Mouse (Mus musculus) hindbrain, embryonic 11.5 days (tissue): ENCODE measurements at regions not wholly inside any gene's neighbourhood (a gene's known extent, or its start where the extent isn't known, plus 50 kb on each side); places are given as distances from the start of the nearest gene placed in this dataset.

ENCODE experiments used
- ATAC-seq: fragments of 200-750 bp; cut with Nextera tagmentation; 2 replicates; pipeline ENCODE4 v1.8.0; 2017; ENCODE audit warnings: mild to moderate bottlenecking, moderate TSS enrichment, moderate library complexity; ENCODE audit not compliant: low FRiP score
- DNase-seq: peaks from one replicate; pipeline ENCODE4 v3.0.0-alpha.2; 2015; ENCODE audit warnings: low spot score
- H3K27ac ChIP-seq: fragments of 300-500 bp; sonication (generic); 2 replicates; pipeline ENCODE4 v1.5.1; 2014; ENCODE audit warnings: mild to moderate bottlenecking, low read depth, low read length
- H3K27me3 ChIP-seq: fragments of 300-500 bp; sonication (generic); 2 replicates; pipeline ENCODE4 v1.6.1; 2014; ENCODE audit warnings: mild to moderate bottlenecking, low read length, moderate library complexity, mixed read lengths; ENCODE audit not compliant: control insufficient read depth, insufficient read depth
- H3K36me3 ChIP-seq: fragments of 300-500 bp; sonication (generic); 2 replicates; pipeline ENCODE4 v1.6.1; 2014; ENCODE audit warnings: mild to moderate bottlenecking, low read length, moderate library complexity, mixed read lengths; ENCODE audit not compliant: control insufficient read depth, insufficient read depth
- H3K4me1 ChIP-seq: fragments of 300-500 bp; sonication (generic); replicated peaks from 2 replicates; pipeline ENCODE4 v1.6.1; 2014; ENCODE audit warnings: low read length, mixed read lengths; ENCODE audit not compliant: control insufficient read depth, insufficient read depth
- H3K4me2 ChIP-seq: fragments of 300-500 bp; sonication (generic); replicated peaks from 2 replicates; pipeline ENCODE4 v1.6.1; 2014; ENCODE audit warnings: mild to moderate bottlenecking, low read depth, low read length
- H3K4me3 ChIP-seq: fragments of 300-500 bp; sonication (generic); 2 replicates; pipeline ENCODE4 v1.5.1; 2014; ENCODE audit warnings: low read depth, low read length
- H3K9ac ChIP-seq: fragments of 300-500 bp; sonication (generic); 2 replicates; pipeline ENCODE4 v1.6.1; 2014; ENCODE audit warnings: low read depth, low read length
- H3K9me3 ChIP-seq: fragments of 300-500 bp; sonication (generic); 2 replicates; pipeline ENCODE4 v1.6.1; 2016; ENCODE audit warnings: low read length; ENCODE audit not compliant: control insufficient read depth
- WGBS: fragments of 180-500 bp; shearing (Covaris S2); extraction: QIAGEN DNeasy Blood & Tissue Kit; methylation state at CpG from one replicate; pipeline ENCODE4 v1.1.7; 2014; 5-methylcytosine and 5-hydroxymethylcytosine counted together

GRCm38 (mm10) chr17:3248875-3249274 is 77.5 kb upstream of the Tiam2 start:
- Histone ChIP-seq H3K9me3 (no peaks in the 10 kb centered on the region), H3K9ac (no peak overlapping the region), H3K4me1 (peaks cover 8% of the 10 kb centered on the region; the same call in 1 of the 2 replicates), H3K27ac (no peak overlapping the region; the same call in 1 of the 2 replicates), H3K36me3 (no peaks in the 10 kb centered on the region), H3K4me2 (no peak overlapping the region), H3K27me3 (no peaks in the 10 kb centered on the region), H3K4me3 (no peak overlapping the region)
- no peak for ATAC-seq
- WGBS = 87% methylated on average over 6 of the region's 6 CpGs
- DNase-seq = no peak

- H3K27me3 ChIP-seq = no peaks in the 10 kb centered on the region
- H3K36me3 ChIP-seq = no peaks in the 10 kb centered on the region
- H3K9ac ChIP-seq = no peak overlapping the region
- WGBS = 87% methylated on average over 7 of the region's 7 CpGs
- H3K4me3 ChIP-seq = no peak overlapping the region
- peaks cover 8% of the 10 kb centered on the region; the same call in 1 of the 2 replicates for H3K4me1 ChIP-seq
- H3K27ac ChIP-seq = no peak overlapping the region
- ATAC-seq (no peak), DNase-seq (no peak)
- no peaks in the 10 kb centered on the region for H3K9me3 ChIP-seq
- H3K4me2 ChIP-seq = no peak overlapping the region
Measured at GRCm38 (mm10) chr17:3249320-3249719, 77.1 kb upstream of the Tiam2 start.

GRCm38 (mm10) chr17:3251176-3251575 is 75.2 kb upstream of the Tiam2 start:
- no peak overlapping the region for H3K4me2 ChIP-seq
- no peaks in the 10 kb centered on the region for H3K27me3 ChIP-seq
- no peak overlapping the region for H3K4me3 ChIP-seq
- WGBS = 79% methylated on average over 4 of the region's 4 CpGs
- no peak for ATAC-seq
- no peak overlapping the region for H3K27ac ChIP-seq
- peaks cover 8% of the 10 kb centered on the region; the same call in 1 of the 2 replicates for H3K4me1 ChIP-seq
- no peaks in the 10 kb centered on the region for H3K9me3 ChIP-seq
- DNase-seq = no peak
- no peaks in the 10 kb centered on the region for H3K36me3 ChIP-seq
- H3K9ac ChIP-seq = no peak overlapping the region

GRCm38 (mm10) chr17:3251966-3252365 is 74.4 kb upstream of the Tiam2 start:
- Histone ChIP-seq H3K4me3 (no peak overlapping the region), H3K4me1 (0 out of 2 replicates have a peak, but pooled peaks cover 3% of the 10 kb centered on the region), H3K36me3 (no peaks in the 10 kb centered on the region), H3K9me3 (no peaks in the 10 kb centered on the region), H3K27ac (no peak overlapping the region), H3K9ac (no peak overlapping the region), H3K27me3 (no peaks in the 10 kb centered on the region), H3K4me2 (no peak overlapping the region)
- 97% methylated on average over 5 of the region's 5 CpGs for WGBS
- no peak for DNase-seq
- no peak for ATAC-seq

GRCm38 (mm10) chr17:3253508-3254176 is 72.7 kb upstream of the Tiam2 start:
- H3K27me3 ChIP-seq = no peaks in the 10 kb centered on the region
- no peaks in the 10 kb centered on the region for H3K36me3 ChIP-seq
- WGBS = 88% methylated on average over 10 of the region's 10 CpGs
- ATAC-seq (no peak), DNase-seq (peak; percentile 50)
- H3K4me1 ChIP-seq = peaks cover 5% of the 10 kb centered on the region; the same call in 1 of the 2 replicates
- no peak overlapping the region for H3K4me2 ChIP-seq
- no peak overlapping the region for H3K27ac ChIP-seq
- H3K4me3 ChIP-seq = no peak overlapping the region
- no peak overlapping the region for H3K9ac ChIP-seq
- no peaks in the 10 kb centered on the region for H3K9me3 ChIP-seq

GRCm38 (mm10) chr17:3256765-3257164 is 69.6 kb upstream of the Tiam2 start:
- no peak overlapping the region for H3K4me2 ChIP-seq
- no peak overlapping the region for H3K9ac ChIP-seq
- no peaks in the 10 kb centered on the region for H3K36me3 ChIP-seq
- ATAC-seq = no peak
- no peak overlapping the region for H3K27ac ChIP-seq
- no peaks in the 10 kb centered on the region for H3K9me3 ChIP-seq
- WGBS = 96% methylated on average over 7 of the region's 7 CpGs
- no peaks in the 10 kb centered on the region for H3K27me3 ChIP-seq
- H3K4me3 ChIP-seq = no peak overlapping the region
- DNase-seq = no peak
- peaks cover 4% of the 10 kb centered on the region; the same call in 1 of the 2 replicates for H3K4me1 ChIP-seq

GRCm38 (mm10) chr17:3258811-3259510 is 67.4 kb upstream of the Tiam2 start:
- no peaks in the 10 kb centered on the region for H3K27me3 ChIP-seq
- H3K27ac ChIP-seq = no peak overlapping the region
- H3K4me2 ChIP-seq = no peak overlapping the region
- 76% methylated on average over 9 of the region's 9 CpGs for WGBS
- DNase-seq (no peak), ATAC-seq (no peak)
- peaks cover 4% of the 10 kb centered on the region; the same call in 1 of the 2 replicates for H3K4me1 ChIP-seq
- no peak overlapping the region for H3K9ac ChIP-seq
- H3K4me3 ChIP-seq = no peak overlapping the region
- H3K9me3 ChIP-seq = no peaks in the 10 kb centered on the region
- no peaks in the 10 kb centered on the region for H3K36me3 ChIP-seq

GRCm38 (mm10) chr17:3260796-3261195 is 65.6 kb upstream of the Tiam2 start:
- no peaks in the 10 kb centered on the region for H3K36me3 ChIP-seq
- ATAC-seq = no peak

More at GRCm38 (mm10) chr17:3260796-3261195, 65.6 kb upstream of the Tiam2 start:
- Histone ChIP-seq H3K27me3 (no peaks in the 10 kb centered on the region), H3K4me3 (no peak overlapping the region), H3K27ac (no peak overlapping the region), H3K9me3 (no peaks in the 10 kb centered on the region), H3K4me1 (peaks cover 4% of the 10 kb centered on the region; the same call in 1 of the 2 replicates), H3K4me2 (no peak overlapping the region), H3K9ac (no peak overlapping the region)
- WGBS = 96% methylated on average over 11 of the region's 11 CpGs
- no peak for DNase-seq
